Mouse (Mus musculus) frontal cortex, postnatal 25 days (tissue): ENCODE results near the gene Gm37240.

Source experiments
- DNase-seq, 2 experiments: peaks; one replicate each; pipeline ENCODE4 v3.0.0; 2022; ENCODE audit warnings: low spot score in 2 of 2

Gene Gm37240

DNA sequence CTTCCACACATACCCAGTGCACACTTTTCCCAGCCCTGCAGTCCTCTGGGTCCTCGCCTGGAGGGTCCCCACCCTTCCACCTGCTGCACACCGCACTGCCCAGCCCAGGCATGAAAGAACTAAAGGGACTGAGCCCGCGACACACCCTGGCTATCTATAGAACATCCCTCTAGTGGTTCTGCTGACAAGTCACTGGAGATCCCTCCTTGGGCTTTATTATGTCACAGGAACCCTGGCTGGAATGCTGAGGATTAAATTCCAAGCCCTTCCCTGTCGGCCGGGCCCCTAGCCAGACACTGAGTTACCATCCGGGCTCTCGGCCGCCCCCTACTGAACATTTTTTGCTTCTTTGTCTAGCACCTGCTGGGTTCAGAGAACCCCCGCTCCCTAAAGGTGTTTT is 612.2 kb downstream of the Gm37240 start:
- no peak for DNase-seq

DNA sequence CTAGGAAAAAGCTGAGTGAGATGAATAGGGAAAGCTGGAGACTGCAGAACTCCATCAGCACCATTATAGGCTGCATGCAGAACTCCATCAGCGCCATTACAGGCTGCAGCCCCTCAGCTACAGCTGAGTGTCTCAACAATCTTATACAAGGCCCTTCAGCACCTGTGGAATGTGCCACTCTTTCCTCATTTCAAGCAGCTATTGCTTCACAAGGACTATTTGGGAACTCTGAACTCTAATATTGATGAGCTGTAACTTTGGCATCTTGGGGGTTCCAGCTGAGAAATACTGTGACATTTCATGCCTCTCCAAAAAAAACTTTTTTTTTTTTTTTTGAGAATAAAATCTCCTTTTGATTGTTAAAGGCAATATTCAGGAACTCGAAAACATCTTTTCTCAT is 615.8 kb downstream of the Gm37240 start:
- DNase-seq, result no peak

GRCm38 (mm10) chr3:85264963-85265362 is 622.4 kb downstream of the Gm37240 start:
- no peak for DNase-seq

DNA sequence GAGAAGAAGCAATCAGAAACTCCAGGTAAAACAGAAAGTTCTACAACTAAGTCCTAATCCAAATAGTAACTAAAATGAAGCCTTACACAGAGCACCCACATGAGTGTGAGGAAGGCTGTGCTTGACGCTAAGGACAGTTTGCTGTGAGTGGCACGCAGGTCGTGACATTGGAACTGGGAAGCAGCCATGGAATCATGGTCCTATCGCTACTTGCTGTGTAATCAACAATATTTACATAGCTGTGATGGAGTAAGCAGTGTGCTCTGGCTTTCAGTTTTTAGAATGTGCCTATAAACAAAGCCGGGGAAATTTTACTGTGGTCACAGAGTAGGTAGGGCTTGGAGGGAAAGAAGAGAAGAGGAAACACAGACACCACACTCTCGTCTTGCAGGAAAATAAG is 622.8 kb downstream of the Gm37240 start:
- no peak for DNase-seq

DNA sequence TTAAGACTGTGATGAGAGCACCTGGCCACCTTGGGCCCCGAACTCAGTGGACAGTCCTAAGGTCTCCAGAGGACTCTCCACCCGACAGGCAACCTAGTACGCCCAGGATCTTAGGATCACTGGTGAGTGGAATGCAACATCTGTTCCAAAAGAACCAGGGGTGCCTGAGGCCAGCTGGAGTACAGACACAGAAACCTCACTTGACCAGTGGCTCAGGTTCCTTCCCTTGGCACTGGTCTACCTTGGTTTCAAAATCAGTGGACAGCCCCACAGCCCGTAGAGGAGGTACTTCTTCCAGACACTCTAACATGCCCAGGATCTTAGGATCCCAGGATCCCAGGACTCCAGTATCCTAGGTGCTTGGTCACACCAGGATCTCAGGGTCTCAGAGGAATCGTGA is 632.8 kb downstream of the Gm37240 start:
- DNase-seq, result no peak

DNA sequence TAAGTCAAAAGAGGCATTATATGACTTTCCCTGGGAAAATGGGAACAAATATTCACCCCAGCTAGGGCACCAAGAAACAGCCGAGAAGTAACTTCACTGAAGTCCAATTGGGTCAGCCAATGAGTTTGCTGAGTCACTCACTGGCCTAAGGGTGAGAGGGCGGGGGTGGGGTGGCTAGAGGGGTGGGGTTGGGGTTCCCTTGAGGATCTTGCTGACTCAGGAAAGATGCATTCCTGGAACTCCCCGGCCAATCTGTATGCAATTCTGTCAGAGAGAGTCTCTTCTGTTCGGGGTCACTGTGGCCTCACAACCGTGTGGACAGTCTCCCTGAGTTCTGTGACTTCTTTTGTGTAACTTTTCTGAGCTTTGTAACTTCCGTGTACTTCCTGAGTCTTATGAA is 635.7 kb downstream of the Gm37240 start:
- DNase-seq, result no peak

GRCm38 (mm10) chr3:85246131-85246530 is 641.2 kb downstream of the Gm37240 start:
- no peak for DNase-seq

- DNase-seq, result no peak
These were observed 650.8 kb downstream of the Gm37240 start for GRCm38 (mm10) chr3:85236546-85236945.

- no peak for DNase-seq
These were observed 654.5 kb downstream of the Gm37240 start for GRCm38 (mm10) chr3:85232846-85233245.

GRCm38 (mm10) chr3:85222046-85222445 is 665.3 kb downstream of the Gm37240 start:
- DNase-seq, result no peak

GRCm38 (mm10) chr3:85214926-85215325 is 672.4 kb downstream of the Gm37240 start:
- no peak for DNase-seq

- DNase-seq, result no peak
These were observed 674.5 kb downstream of the Gm37240 start for GRCm38 (mm10) chr3:85212751-85213350.

DNA sequence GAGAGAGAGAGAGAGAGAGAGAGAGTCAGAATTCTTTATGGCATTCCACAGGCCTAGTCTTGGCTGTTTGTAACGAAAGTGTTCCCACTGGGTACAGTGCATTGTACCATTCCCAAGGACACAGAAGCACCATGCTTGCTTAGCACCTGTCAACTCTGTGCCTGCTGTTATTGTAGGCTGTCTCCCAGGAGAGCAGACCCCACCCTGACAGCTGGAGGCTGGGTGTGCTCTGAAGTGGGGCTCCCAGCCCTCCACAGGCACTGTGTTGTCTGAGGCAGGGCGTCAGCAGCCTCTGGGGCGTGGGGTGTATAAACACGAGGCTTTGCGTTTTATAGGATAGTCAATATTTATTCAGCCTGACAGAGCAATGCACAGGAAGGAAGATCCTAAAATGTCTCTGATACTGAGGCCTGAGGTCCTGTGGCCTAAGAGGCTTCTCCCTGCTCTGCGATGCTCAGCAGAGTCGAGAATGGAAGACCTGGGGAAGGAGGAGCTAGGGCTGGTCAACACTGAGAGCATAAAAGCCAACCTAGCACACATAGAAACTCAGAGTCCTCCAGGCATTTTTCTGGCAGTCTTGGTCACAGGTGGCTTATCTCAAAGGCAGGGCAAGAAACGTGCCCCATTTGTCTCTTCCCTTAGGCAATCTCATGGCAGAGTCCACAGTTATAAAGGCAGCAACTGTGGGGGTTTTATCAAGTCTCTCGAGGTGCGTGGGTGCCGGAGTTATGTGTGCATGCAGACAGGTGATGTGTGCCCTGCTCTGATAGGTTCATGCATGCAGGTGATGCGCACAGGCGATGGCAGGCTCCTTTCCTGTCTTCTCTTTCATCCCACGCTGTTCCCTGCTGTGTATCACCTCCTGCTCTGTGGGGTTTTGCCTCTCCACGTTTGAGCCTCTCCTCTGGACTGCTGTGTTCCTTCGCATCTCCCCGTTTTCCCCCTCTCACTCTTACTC is 677.2 kb downstream of the Gm37240 start:
- DNase-seq, result no peak

GRCm38 (mm10) chr3:85206475-85206874 is 680.8 kb downstream of the Gm37240 start:
- DNase-seq, result no peak

DNA sequence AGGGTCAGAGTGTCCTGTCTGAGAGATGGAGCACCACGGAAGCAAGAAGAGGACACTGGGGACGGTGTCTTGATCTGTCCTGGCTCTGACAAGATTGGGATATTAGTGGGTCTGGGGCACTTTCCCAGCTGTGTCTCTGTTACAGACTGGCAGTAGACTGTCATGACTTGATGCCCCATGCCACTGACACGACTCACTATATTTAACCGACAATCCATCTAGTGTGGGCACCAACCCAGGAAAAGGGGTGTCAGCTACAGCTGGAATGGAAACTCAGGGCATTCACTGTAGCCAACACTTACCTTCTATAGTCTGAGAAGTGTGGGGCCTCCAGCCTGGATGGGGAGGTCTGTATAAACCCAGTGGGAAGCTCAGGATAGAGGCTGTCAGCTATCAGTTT is 681.4 kb downstream of the Gm37240 start:
- DNase-seq, result no peak

GRCm38 (mm10) chr3:85203659-85204058 is 683.7 kb downstream of the Gm37240 start:
- DNase-seq, result no peak

DNA sequence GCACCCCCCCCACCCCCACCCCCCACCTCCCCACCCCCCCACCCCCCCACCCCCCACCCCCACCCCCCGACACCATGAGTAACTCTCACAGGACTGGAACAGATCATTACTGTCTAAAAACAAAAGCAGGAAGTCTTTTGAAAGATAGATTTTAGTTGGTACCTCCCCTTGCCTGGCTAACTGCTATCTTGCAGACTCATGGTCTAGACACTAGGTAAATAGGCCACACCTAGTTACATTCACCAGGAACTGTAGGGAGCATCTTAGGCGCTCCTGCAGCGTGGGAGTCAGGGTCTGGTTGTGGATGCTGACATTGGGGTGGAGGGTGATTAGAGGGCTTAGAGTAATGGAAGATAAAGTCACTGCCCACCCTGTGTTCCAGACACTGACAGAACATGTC is 684.6 kb downstream of the Gm37240 start:
- DNase-seq, result no peak

- DNase-seq, result no peak
These were observed 685.5 kb downstream of the Gm37240 start for GRCm38 (mm10) chr3:85201785-85202184.

DNA sequence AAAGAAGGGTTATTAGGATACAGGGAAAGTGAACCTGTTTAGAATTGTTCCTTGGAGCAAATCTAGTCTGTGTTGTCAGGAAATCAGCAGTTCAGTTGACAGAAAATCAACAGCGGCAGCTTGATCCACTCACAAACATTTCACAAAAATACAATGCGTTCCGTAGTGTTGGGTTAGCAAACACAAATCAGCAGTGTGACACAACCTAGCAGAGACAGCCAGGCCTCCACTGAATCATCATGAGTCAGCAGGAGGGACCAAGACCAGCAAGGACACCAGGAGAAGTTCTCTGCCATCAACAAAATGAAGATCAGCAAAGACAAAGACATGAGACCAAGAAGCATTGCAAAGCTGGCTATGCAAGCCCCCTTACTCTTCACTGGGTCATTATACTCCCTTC is 688.8 kb downstream of the Gm37240 start:
- no peak for DNase-seq

DNA sequence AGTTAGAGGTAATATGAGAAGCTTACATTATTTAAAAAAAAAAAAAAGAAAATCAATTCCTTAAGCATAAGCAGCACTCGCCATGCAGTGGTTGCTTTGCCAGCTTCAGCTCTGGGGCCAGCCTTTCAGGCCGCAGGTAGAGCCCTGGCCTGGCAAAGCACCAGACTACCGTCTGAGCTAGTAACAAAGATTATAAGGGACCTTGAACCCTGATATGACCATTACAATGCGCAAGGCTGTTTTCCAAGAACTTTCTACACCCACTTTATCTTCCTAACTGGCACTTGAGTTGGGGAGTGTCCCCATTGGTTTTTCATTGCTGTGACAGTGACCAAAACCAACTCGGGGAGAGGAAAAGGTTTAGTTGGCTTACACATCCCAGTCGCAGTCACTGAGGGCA is 690.2 kb downstream of the Gm37240 start:
- no peak for DNase-seq

- no peak for DNase-seq
These were observed 690.7 kb downstream of the Gm37240 start for GRCm38 (mm10) chr3:85196591-85196990.

DNA sequence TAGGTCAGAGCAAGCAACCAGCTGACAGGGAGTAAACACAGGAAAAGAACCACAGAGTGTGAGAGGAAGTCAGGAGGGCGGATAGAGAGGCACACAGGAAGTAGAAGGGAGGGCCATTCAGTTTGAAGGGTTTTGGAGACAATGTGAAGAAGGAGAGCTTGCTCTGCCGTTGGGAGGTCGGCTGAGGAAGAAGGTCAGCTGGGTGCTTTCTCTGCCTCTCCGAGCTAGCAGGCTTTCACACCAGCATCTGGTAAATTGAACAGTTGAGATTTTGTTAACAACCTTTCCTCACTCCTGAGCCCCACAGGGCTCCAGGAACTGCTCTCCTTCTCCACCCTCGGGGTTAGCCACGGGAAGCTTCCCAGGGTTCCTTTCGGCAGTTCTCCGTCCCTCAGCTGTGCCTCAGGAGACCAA is 692.2 kb downstream of the Gm37240 start:
- DNase-seq, result no peak

DNA sequence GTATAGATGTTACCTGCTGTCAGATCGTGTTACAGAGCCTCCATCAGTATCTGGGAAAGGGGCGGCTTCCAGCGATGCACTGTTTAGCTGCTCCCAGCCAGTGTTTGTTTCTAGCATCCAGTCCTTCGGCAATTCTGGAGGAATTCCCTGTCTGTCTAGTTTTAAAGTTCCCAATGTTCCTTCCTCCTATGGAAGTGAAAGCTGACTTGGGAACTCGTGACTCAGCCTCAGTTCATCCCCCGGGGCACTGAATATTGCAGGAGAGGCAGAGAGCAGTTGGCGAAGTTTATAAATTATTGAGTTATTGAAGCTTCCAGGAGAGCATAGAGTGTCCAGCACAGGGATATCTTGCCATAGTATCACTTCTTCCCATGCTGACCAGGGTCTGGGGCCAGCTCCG is 697.5 kb downstream of the Gm37240 start:
- no peak for DNase-seq
